12 mouse cellular contexts compared by ENCODE assay signal in genomic region chr2:170329921-170330320, GRCm38 (mm10).
DNase-seq lines count a peak whose midpoint lies in the region; ATAC-seq and TF ChIP-seq lines count a peak whose summit lies in the region.
"Had no signal": no experiment of that assay in that cellular context is flagged by ENCODE, and none has a peak within 500 bp of the region (broad histone marks: within the 10 kb centered on the region; RNA-seq: fewer than 3 reads in every experiment).

No protein-coding gene starts in this region.

- TF ChIP-seq CTCF in spleen, adult 2 months (IDR thresholded peaks at IDR 0.05; ENCODE audit: extremely low read depth, insufficient read depth, insufficient read length, insufficient replicate concordance), result no peak

- no peak for TF ChIP-seq POLR2A in spleen, adult 2 months (IDR thresholded peaks at IDR 0.05; ENCODE audit: low read depth, low read length)

- no peaks in the 10 kb centered on the region for H3K36me3 ChIP-seq in spleen, adult 2 months (ENCODE audit: control insufficient read depth, insufficient read depth, low read length)
- H3K36me3 ChIP-seq in heart, embryonic 11.5 days (ENCODE audit: control insufficient read depth, insufficient read depth, low read length), result no peaks in the 10 kb centered on the region
- H3K36me3 ChIP-seq in intestine, embryonic 16.5 days (ENCODE audit: control insufficient read depth, insufficient read depth, low read length), result no peaks in the 10 kb centered on the region
- H3K36me3 ChIP-seq: hindbrain, embryonic 15.5 days; neural tube, embryonic 12.5 days had no signal

- ATAC-seq in heart, embryonic 11.5 days (replicated peaks; ENCODE audit: insufficient number of reproducible peaks, low FRiP score, low TSS enrichment), result no peak
- peak; percentile 70 for ATAC-seq in intestine, embryonic 16.5 days

- no peak overlapping the region for H3K9ac ChIP-seq in heart, embryonic 11.5 days (ENCODE audit: low read depth, low read length)
- 0 out of 2 replicates have a peak overlapping the region, but pooled peaks have one; percentile 39 for H3K9ac ChIP-seq in intestine, embryonic 16.5 days (ENCODE audit: low read depth, low read length)
- H3K9ac ChIP-seq: hindbrain, embryonic 15.5 days; liver, embryonic 14.5 days; neural tube, embryonic 12.5 days had no signal

- H3K27ac ChIP-seq in spleen, adult 2 months (ENCODE audit: insufficient read depth, low read length), result peak overlapping the region; percentile 59; the same call in 1 of the 2 replicates
- H3K27ac ChIP-seq in heart, embryonic 11.5 days (ENCODE audit: low read depth, low read length), result peak overlapping the region; percentile 54; the same call in 1 of the 2 replicates
- peak overlapping the region; percentile 81 for H3K27ac ChIP-seq in intestine, embryonic 16.5 days (ENCODE audit: low read length)
- H3K27ac ChIP-seq: hindbrain, embryonic 15.5 days; liver, embryonic 14.5 days; neural tube, embryonic 12.5 days had no signal

- H3K4me1 ChIP-seq in spleen, adult 2 months (ENCODE audit: control insufficient read depth, insufficient read depth, insufficient read length), result no peaks in the 10 kb centered on the region; the same call in 1 of the 2 replicates
- H3K4me1 ChIP-seq in heart, embryonic 11.5 days (ENCODE audit: control insufficient read depth, insufficient read depth, low read length), result no peaks in the 10 kb centered on the region
- peaks cover 15% of the 10 kb centered on the region for H3K4me1 ChIP-seq in intestine, embryonic 16.5 days (ENCODE audit: control insufficient read depth, insufficient read depth, low read length)
- H3K4me1 ChIP-seq: hindbrain, embryonic 15.5 days; neural tube, embryonic 12.5 days had no signal

- no peaks in the 10 kb centered on the region for H3K9me3 ChIP-seq in heart, embryonic 11.5 days (replicated peaks; ENCODE audit: control insufficient read depth, low read length)
- H3K9me3 ChIP-seq in intestine, embryonic 16.5 days (ENCODE audit: control insufficient read depth, low read length), result no peaks in the 10 kb centered on the region; the same call in 1 of the 2 replicates
- H3K9me3 ChIP-seq: hindbrain, embryonic 15.5 days; neural tube, embryonic 12.5 days had no signal

- no peak overlapping the region for H3K4me3 ChIP-seq in spleen, adult 2 months (ENCODE audit: extremely low read depth, insufficient read depth, insufficient read length)
- no peak overlapping the region for H3K4me3 ChIP-seq in heart, embryonic 11.5 days (ENCODE audit: low read depth, low read length)
- H3K4me3 ChIP-seq in intestine, embryonic 16.5 days (ENCODE audit: low read length), result no peak overlapping the region
- H3K4me3 ChIP-seq: hindbrain, embryonic 15.5 days; neural tube, embryonic 12.5 days had no signal

- DNase-seq in spleen, adult 2 months (ENCODE audit: low read depth in 1 of 2, low spot score in 2 of 2), result no peak
- DNase-seq in spleen, adult 18-20 months, result no peak
- DNase-seq in cerebellum, postnatal 10 days, result no peak
- no peak for DNase-seq in urinary bladder, postnatal 36 days (ENCODE audit: low spot score in 2 of 2)
- no peak for DNase-seq in testis, postnatal 10 days (ENCODE audit: low spot score)
- DNase-seq: cerebellum, adult 8-10 months; midbrain, embryonic 14.5 days had no signal

- H3K4me2 ChIP-seq in heart, embryonic 11.5 days, result no peak overlapping the region
- H3K4me2 ChIP-seq in intestine, embryonic 16.5 days (ENCODE audit: low read depth, low read length), result no peak overlapping the region
- H3K4me2 ChIP-seq: hindbrain, embryonic 15.5 days; neural tube, embryonic 12.5 days had no signal

- H3K27me3 ChIP-seq in spleen, adult 2 months (ENCODE audit: control insufficient read depth, insufficient read depth, low read length), result no peaks in the 10 kb centered on the region
- H3K27me3 ChIP-seq in heart, embryonic 11.5 days (ENCODE audit: control insufficient read depth, insufficient read depth, low read length), result no peaks in the 10 kb centered on the region
- no peaks in the 10 kb centered on the region for H3K27me3 ChIP-seq in intestine, embryonic 16.5 days (replicated peaks; ENCODE audit: control insufficient read depth, insufficient read depth, low read length)
- H3K27me3 ChIP-seq: hindbrain, embryonic 15.5 days; neural tube, embryonic 12.5 days had no signal

- WGBS in spleen, adult 2 months, result 67% methylated on average over 13 of the region's 13 CpGs
- 78% methylated on average over 13 of the region's 13 CpGs for WGBS in heart, embryonic 11.5 days (ENCODE audit: insufficient replicate concordance)
- 69% methylated on average over 13 of the region's 13 CpGs for WGBS in intestine, embryonic 16.5 days
